Mouse (Mus musculus) lung, embryonic 16.5 days (tissue): ENCODE measurements at regions not wholly inside any gene's neighbourhood (a gene's known extent, or its start where the extent isn't known, plus 50 kb on each side); places are given as distances from the start of the nearest gene placed in this dataset.

Experiments used
- ATAC-seq: fragments of 200-750 bp; cut with Nextera tagmentation; 2 replicates; pipeline ENCODE4 v1.8.0; 2017; ENCODE audit warnings: low read depth, mild to moderate bottlenecking, moderate library complexity
- H3K27ac ChIP-seq: fragments of 300-500 bp; sonication (generic); 2 replicates; pipeline ENCODE4 v1.5.1; 2014; ENCODE audit warnings: mild to moderate bottlenecking, control low read depth, low read length
- H3K27me3 ChIP-seq: fragments of 300-500 bp; sonication (generic); 2 replicates; pipeline ENCODE4 v1.6.1; 2014; ENCODE audit warnings: low read depth, low read length, mixed read lengths; ENCODE audit not compliant: control insufficient read depth, insufficient read depth
- H3K36me3 ChIP-seq: fragments of 300-500 bp; sonication (generic); 2 replicates; pipeline ENCODE4 v1.6.1; 2014; ENCODE audit warnings: low read length; ENCODE audit not compliant: control insufficient read depth, insufficient read depth
- H3K4me1 ChIP-seq: fragments of 300-500 bp; sonication (generic); replicated peaks from 2 replicates; pipeline ENCODE4 v1.6.1; 2014; ENCODE audit warnings: low read length, mixed read lengths; ENCODE audit not compliant: control insufficient read depth, insufficient read depth
- H3K4me2 ChIP-seq: fragments of 300-500 bp; sonication (generic); 2 replicates; pipeline ENCODE4 v1.6.1; 2014; ENCODE audit warnings: low read depth, low read length, control low read depth
- H3K4me3 ChIP-seq: fragments of 300-500 bp; sonication (generic); 2 replicates; pipeline ENCODE4 v1.5.1; 2014; ENCODE audit warnings: mild to moderate bottlenecking, low read length, control low read depth
- H3K9ac ChIP-seq: fragments of 300-500 bp; sonication (generic); 2 replicates; pipeline ENCODE4 v1.6.1; 2014; ENCODE audit warnings: low read length, control low read depth
- H3K9me3 ChIP-seq: fragments of 300-500 bp; sonication (generic); 2 replicates; pipeline ENCODE4 v1.6.1; 2016; ENCODE audit warnings: low read length; ENCODE audit not compliant: control insufficient read depth
- WGBS: fragments of 180-500 bp; shearing (Covaris S2); extraction: QIAGEN DNeasy Blood & Tissue Kit; methylation state at CpG from one replicate; pipeline ENCODE4 v1.1.7; 2014; 5-methylcytosine and 5-hydroxymethylcytosine counted together

- H3K27me3 ChIP-seq, result no peaks in the 10 kb centered on the region
- no peak overlapping the region for H3K4me3 ChIP-seq
- WGBS, result 35% methylated on average over 3 of the region's 3 CpGs
- H3K9ac ChIP-seq, result no peak overlapping the region
- H3K9me3 ChIP-seq, result no peaks in the 10 kb centered on the region
- H3K4me2 ChIP-seq, result no peak overlapping the region
- H3K27ac ChIP-seq, result no peak overlapping the region
- H3K4me1 ChIP-seq, result peaks cover 7% of the 10 kb centered on the region
- no peak for ATAC-seq
- H3K36me3 ChIP-seq, result no peaks in the 10 kb centered on the region
Observed at GRCm38 (mm10) chr16:12884556-12884955, 224.9 kb upstream of the Ercc4 start.

- H3K4me1 ChIP-seq, result peaks cover 7% of the 10 kb centered on the region
- no peaks in the 10 kb centered on the region for H3K36me3 ChIP-seq
- no peak overlapping the region for H3K9ac ChIP-seq
- H3K9me3 ChIP-seq, result no peaks in the 10 kb centered on the region
- 52% methylated on average over 1 of the region's 1 CpGs for WGBS
- no peak overlapping the region for H3K4me3 ChIP-seq
- ATAC-seq, result peak; percentile 45
- no peak overlapping the region for H3K4me2 ChIP-seq
- no peak overlapping the region for H3K27ac ChIP-seq
- no peaks in the 10 kb centered on the region for H3K27me3 ChIP-seq
Observed at GRCm38 (mm10) chr16:12886127-12886526, 223.4 kb upstream of the Ercc4 start.

GRCm38 (mm10) chr16:12887381-12887780 is 222.1 kb upstream of the Ercc4 start:
- Histone ChIP-seq H3K4me2 (no peak overlapping the region), H3K27me3 (no peaks in the 10 kb centered on the region)

GRCm38 (mm10) chr16:12890094-12890493 is 219.4 kb upstream of the Ercc4 start:
- WGBS, result 83% methylated on average over 1 of the region's 1 CpGs
- Histone ChIP-seq H3K4me3 (no peak overlapping the region), H3K27ac (no peak overlapping the region)

More at GRCm38 (mm10) chr16:12887381-12887780, 222.1 kb upstream of the Ercc4 start:
- H3K27ac ChIP-seq, result no peak overlapping the region
- WGBS, result 50% methylated on average over 2 of the region's 2 CpGs
- no peaks in the 10 kb centered on the region for H3K9me3 ChIP-seq
- H3K4me3 ChIP-seq, result no peak overlapping the region
- no peak overlapping the region for H3K9ac ChIP-seq
- H3K36me3 ChIP-seq, result no peaks in the 10 kb centered on the region
- no peak for ATAC-seq
- H3K4me1 ChIP-seq, result peaks cover 6% of the 10 kb centered on the region

GRCm38 (mm10) chr16:12890545-12890944 is 218.9 kb upstream of the Ercc4 start:
- no peak for ATAC-seq

More at GRCm38 (mm10) chr16:12890094-12890493, 219.4 kb upstream of the Ercc4 start:
- Histone ChIP-seq H3K36me3 (no peaks in the 10 kb centered on the region), H3K4me2 (no peak overlapping the region), H3K9me3 (no peaks in the 10 kb centered on the region), H3K4me1 (peaks cover 4% of the 10 kb centered on the region; the same call in 1 of the 2 replicates), H3K27me3 (no peaks in the 10 kb centered on the region), H3K9ac (no peak overlapping the region)
- ATAC-seq, result no peak

GRCm38 (mm10) chr16:12892658-12893305 is 216.7 kb upstream of the Ercc4 start:
- ATAC-seq, result no peak
- WGBS, result 75% methylated on average over 7 of the region's 7 CpGs
- Histone ChIP-seq H3K27me3 (no peaks in the 10 kb centered on the region), H3K4me3 (no peak overlapping the region), H3K4me2 (no peak overlapping the region), H3K36me3 (no peaks in the 10 kb centered on the region), H3K9me3 (no peaks in the 10 kb centered on the region), H3K4me1 (no peaks in the 10 kb centered on the region), H3K27ac (no peak overlapping the region), H3K9ac (no peak overlapping the region)

More at GRCm38 (mm10) chr16:12890545-12890944, 218.9 kb upstream of the Ercc4 start:
- Histone ChIP-seq H3K9me3 (no peaks in the 10 kb centered on the region), H3K4me1 (peaks cover 4% of the 10 kb centered on the region; the same call in 1 of the 2 replicates), H3K4me2 (no peak overlapping the region), H3K27ac (no peak overlapping the region), H3K36me3 (no peaks in the 10 kb centered on the region), H3K27me3 (no peaks in the 10 kb centered on the region), H3K4me3 (no peak overlapping the region), H3K9ac (no peak overlapping the region)
- WGBS, result 64% methylated on average over 3 of the region's 3 CpGs

- Histone ChIP-seq H3K4me2 (no peak overlapping the region), H3K27me3 (no peaks in the 10 kb centered on the region), H3K4me3 (no peak overlapping the region), H3K27ac (no peak overlapping the region), H3K9me3 (no peaks in the 10 kb centered on the region), H3K36me3 (no peaks in the 10 kb centered on the region), H3K9ac (no peak overlapping the region), H3K4me1 (no peaks in the 10 kb centered on the region)
- 56% methylated on average over 1 of the region's 1 CpGs for WGBS
- ATAC-seq, result no peak
Observed at GRCm38 (mm10) chr16:12897267-12897666, 212.2 kb upstream of the Ercc4 start.

- Histone ChIP-seq H3K36me3 (no peaks in the 10 kb centered on the region), H3K9ac (no peak overlapping the region), H3K27me3 (no peaks in the 10 kb centered on the region), H3K27ac (no peak overlapping the region), H3K4me2 (no peak overlapping the region), H3K4me1 (no peaks in the 10 kb centered on the region), H3K4me3 (no peak overlapping the region), H3K9me3 (no peaks in the 10 kb centered on the region)
- ATAC-seq, result no peak
- 81% methylated on average over 8 of the region's 8 CpGs for WGBS
Observed at GRCm38 (mm10) chr16:12900670-12901069, 208.8 kb upstream of the Ercc4 start.

GRCm38 (mm10) chr16:12901096-12901995 is 208.1 kb upstream of the Ercc4 start:
- Histone ChIP-seq H3K9ac (no peak overlapping the region), H3K4me1 (no peaks in the 10 kb centered on the region), H3K9me3 (no peaks in the 10 kb centered on the region), H3K27ac (no peak overlapping the region), H3K36me3 (no peaks in the 10 kb centered on the region), H3K4me2 (no peak overlapping the region), H3K27me3 (no peaks in the 10 kb centered on the region), H3K4me3 (no peak overlapping the region)
- WGBS, result 74% methylated on average over 9 of the region's 9 CpGs
- ATAC-seq, result no peak
